Mouse (Mus musculus): ENCODE measurements around the gene Sh2d1b1. TPM values are rescaled to one million over a fixed set of nuclear protein-coding genes. Genes with fewer than 3 reads are reported as not detected.

Gene Sh2d1b1
- not detected for polyA plus RNA-seq (2017; shearing (Covaris generic))

DNA sequence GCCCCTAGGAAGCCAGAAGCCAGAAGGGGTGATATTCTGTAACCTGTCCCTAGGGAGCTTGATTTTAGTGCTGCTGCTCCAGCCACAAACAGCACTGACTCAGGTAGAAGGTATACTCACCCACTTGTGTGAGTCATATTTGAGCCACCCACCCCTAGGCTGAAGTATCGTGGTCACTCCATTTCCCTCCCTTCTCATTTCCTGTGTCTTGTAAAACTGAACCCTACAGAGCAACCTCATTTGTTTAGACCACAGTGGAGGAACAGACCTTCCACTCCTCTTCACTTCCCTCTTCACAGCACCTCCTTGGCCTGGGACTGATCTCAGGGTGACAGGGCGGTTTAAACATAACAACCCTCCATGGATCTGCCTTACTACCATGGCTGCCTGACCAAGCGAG lies at the start of gene Sh2d1b1:
Sh2d1b1 (plus strand) TSS at position 305 of the 400 bp plus-strand sequence.

DNA sequence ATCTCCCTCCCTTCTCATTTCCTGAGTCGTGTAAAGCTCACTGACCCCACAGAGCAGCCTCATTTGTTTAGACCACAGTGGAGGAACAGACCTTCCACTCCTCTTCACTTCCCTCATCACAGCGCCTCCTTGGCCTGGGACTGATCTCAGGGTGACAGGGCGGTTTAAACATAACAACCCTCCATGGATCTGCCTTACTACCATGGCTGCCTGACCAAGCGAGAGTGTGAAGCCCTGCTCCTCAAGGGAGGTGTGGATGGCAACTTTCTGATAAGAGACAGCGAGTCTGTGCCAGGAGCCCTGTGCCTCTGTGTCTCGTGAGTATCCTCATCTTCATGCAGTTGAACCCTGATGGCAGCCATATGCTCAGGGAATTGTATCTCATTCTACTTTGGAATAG lies 44.4 kb upstream of the Sh2d1b1 start, which contains the start of gene Sh2d1b2:
Sh2d1b2 (plus strand) TSS at position 62 of the 400 bp plus-strand sequence.

GRCm38 (mm10) chr1:170306232-170306631 lies 29.1 kb downstream of the Sh2d1b1 start, which contains the start of gene Gm7694:
Gm7694 (minus strand) TSS chr1:170306332.

GRCm38 (mm10) chr1:170308503-170308902 lies 31.4 kb downstream of the Sh2d1b1 start, which contains the start of gene Spata46:
Spata46 (plus strand) TSS chr1:170308803.

Other genes starting within 250 kb of the Sh2d1b1 start
- gene Ddr2, start 166.6 kb upstream of the Sh2d1b1 start, polyA plus RNA-seq (2017; shearing (Covaris generic)), result not detected
- 59.7 TPM for gene Uap1, start 102.4 kb upstream of the Sh2d1b1 start, polyA plus RNA-seq (2017; shearing (Covaris generic))
- 40.9 TPM for gene Uhmk1, start 61.9 kb upstream of the Sh2d1b1 start, polyA plus RNA-seq (2017; shearing (Covaris generic))
- gene Sh2d1b2, start 44.6 kb upstream of the Sh2d1b1 start, polyA plus RNA-seq (2017; shearing (Covaris generic)), result not detected
- not detected for gene Gm7694, start 29.0 kb downstream of the Sh2d1b1 start, polyA plus RNA-seq (2017; shearing (Covaris generic))
- not detected for gene Spata46, start 31.5 kb downstream of the Sh2d1b1 start, polyA plus RNA-seq (2017; shearing (Covaris generic))